Mouse (Mus musculus) megakaryocyte, embryonic 14.5 days (primary cell): ENCODE data around the gene 4930438A08Rik. TPM values are rescaled to one million over a fixed set of nuclear protein-coding genes. Genes with fewer than 3 reads are reported as not detected.

Experiments
- H3K27me3 ChIP-seq: replicated peaks from 2 replicates; pipeline ENCODE3; 2012; ENCODE audit warnings: inconsistent platforms
- H3K36me3 ChIP-seq: replicated peaks from 2 replicates; pipeline ENCODE3; 2012; ENCODE audit warnings: low read length, inconsistent platforms, mixed read lengths
- H3K4me1 ChIP-seq: 2 replicates; pipeline ENCODE4 v1.6.1; 2012; ENCODE audit warnings: inconsistent platforms
- H3K4me3 ChIP-seq: replicated peaks from 2 replicates; pipeline ENCODE3; 2012; ENCODE audit warnings: moderate library complexity, mild to moderate bottlenecking, inconsistent platforms
- H3K9me3 ChIP-seq: 2 replicates; pipeline ENCODE4 v1.6.1; 2012; ENCODE audit warnings: inconsistent platforms
- FLI1 ChIP-seq: IDR thresholded peaks from 2 replicates; pipeline ENCODE4 v1.6.1; 2012; ENCODE audit warnings: low read length, inconsistent platforms, mixed read lengths
- GATA1 ChIP-seq: IDR thresholded peaks from 3 replicates; pipeline ENCODE4 v1.6.1; 2012; ENCODE audit warnings: mixed read lengths, low read length, inconsistent platforms, borderline replicate concordance
- polyA plus RNA-seq: library from polyadenylated mRNA; stranded (reverse); fragments of >175 nt; gene quantifications from 2 replicates; pipeline ENCODE4 v1.2.3, GENCODE M21; 2012; ENCODE audit warnings: low replicate concordance; ENCODE audit not compliant: insufficient read depth

The 4930438A08Rik gene
- polyA plus RNA-seq, 1 experiment = 0.19 TPM

DNA sequence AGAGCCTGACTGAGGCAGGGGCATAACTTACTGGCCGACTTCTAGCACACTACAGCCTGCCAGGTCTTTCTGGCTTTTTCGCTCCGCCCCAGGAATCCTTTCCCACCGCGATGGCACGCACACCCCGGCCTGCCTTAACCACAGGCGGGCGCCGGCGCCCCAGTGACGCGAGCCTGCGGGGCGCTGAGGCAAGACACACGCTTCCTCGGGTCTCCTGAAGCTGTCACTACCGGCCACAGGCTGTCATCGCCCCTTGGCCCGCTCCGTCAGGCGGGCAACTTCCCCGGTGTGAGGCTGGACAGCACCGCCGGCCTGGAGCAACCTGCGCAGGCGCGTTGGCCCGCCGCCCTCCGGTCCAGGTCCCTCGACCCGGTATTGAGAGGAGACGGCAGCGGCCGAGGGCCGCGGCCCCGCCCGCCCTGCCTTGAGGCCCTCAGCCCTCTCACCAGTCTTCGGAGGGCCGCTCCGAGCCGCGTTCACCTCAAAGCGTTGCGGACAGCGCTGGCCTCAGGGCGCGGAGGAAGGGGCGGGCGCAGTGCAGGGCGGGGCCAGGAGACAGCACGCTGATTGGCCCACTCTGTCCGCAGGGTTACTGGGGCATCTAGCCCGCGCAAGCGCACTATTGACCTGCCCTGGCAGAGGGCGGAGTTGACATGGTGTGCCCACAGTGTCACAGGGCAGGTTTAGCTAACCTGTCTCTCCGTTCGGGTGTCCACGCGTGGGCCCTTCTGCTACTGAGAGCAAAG, 48.4 kb downstream of the 4930438A08Rik start:
- H3K4me1 ChIP-seq = peaks cover 58% of the 10 kb centered on the region

GRCm38 (mm10) chr11:58323570-58324340, 49.2 kb downstream of the 4930438A08Rik start:
- Histone ChIP-seq H3K4me1 (peaks cover 65% of the 10 kb centered on the region), H3K27me3 (no peaks in the 10 kb centered on the region), H3K4me3 (peak overlapping the region; percentile 93), H3K9me3 (no peaks in the 10 kb centered on the region), H3K36me3 (peaks cover 59% of the 10 kb centered on the region)
- TF ChIP-seq FLI1 (no peak), GATA1 (no peak)

More for the DNA sequence above, 48.4 kb downstream of the 4930438A08Rik start:
- Histone ChIP-seq H3K36me3 (peaks cover 61% of the 10 kb centered on the region), H3K9me3 (no peaks in the 10 kb centered on the region), H3K27me3 (no peaks in the 10 kb centered on the region), H3K4me3 (peak overlapping the region; percentile 93)
- TF ChIP-seq GATA1 (no peak), FLI1 (no peak)

DNA sequence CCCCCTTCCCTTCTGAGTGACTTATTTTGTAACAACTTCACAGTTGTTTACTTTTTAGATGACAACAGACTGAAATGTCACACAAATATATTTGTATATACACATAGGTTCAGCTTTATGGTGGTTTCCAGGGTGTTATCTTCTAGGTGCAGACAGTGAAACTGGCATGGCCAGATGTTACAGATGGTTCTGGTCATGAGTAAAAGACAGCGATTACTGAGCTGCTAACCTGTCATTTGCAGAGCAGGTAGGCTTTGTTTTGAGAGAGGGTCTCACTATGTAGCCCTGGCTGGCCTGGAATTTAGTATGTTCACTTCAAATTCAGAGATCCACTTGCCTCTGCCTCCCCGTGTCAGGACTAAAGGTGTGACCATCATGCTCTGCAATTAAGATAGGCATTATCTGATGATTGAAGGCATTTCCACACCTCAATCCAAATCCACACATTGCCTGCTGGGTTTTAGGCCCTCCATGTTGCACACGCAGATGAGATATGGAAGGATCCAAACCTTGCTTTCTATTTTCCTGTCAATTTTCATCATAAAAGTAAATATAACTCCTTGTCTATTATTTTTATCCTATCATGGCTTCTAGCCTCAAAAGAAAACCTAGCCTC, 50.1 kb downstream of the 4930438A08Rik start:
- H3K9me3 ChIP-seq = no peaks in the 10 kb centered on the region
- H3K36me3 ChIP-seq = peaks cover 49% of the 10 kb centered on the region
- H3K27me3 ChIP-seq = no peaks in the 10 kb centered on the region
- peaks cover 68% of the 10 kb centered on the region for H3K4me1 ChIP-seq
- no peak for TF ChIP-seq FLI1
- TF ChIP-seq GATA1 = no peak
- H3K4me3 ChIP-seq = no peak overlapping the region

DNA sequence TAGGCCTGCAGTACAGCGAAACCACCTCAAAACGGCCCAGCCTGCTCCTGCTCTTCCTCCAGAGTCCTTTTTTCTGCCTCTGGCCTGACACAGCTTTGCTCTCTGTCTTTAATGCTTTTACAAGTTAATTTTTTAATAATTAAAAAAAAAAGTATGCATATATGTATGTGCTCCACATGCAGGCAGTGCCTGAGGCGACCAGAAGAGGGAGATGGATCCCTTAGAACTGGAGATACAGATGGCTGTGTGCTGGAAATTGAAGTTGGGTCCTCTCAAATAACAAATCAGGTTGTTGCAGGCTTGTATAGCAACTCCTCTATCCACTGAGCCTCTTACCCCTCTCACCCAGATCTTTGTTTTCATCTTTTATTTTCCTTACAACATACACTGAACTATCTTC, 52.2 kb downstream of the 4930438A08Rik start:
- TF ChIP-seq FLI1 (no peak), GATA1 (no peak)
- Histone ChIP-seq H3K36me3 (peaks cover 34% of the 10 kb centered on the region), H3K4me3 (no peak overlapping the region), H3K9me3 (no peaks in the 10 kb centered on the region), H3K27me3 (no peaks in the 10 kb centered on the region), H3K4me1 (peaks cover 57% of the 10 kb centered on the region)

DNA sequence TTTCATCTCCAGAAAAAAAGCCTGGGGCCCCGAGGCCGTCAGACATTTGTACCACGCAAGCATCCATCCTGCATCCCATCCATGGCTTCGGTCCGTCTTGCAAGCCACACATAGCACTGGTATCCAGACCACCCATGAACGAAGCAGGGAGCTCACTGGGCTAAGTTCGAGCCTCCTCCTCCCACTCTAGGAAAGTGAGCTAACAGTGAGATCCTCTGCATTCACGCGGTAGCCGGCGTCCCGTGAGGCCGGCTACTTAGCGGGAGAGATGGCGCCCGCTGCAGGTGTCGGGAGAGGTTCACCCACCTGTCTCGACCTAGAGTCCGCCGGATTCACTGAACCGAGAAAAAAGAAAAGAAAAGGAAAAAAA, 55.3 kb downstream of the 4930438A08Rik start:
- H3K4me1 ChIP-seq = peaks cover 58% of the 10 kb centered on the region
- peaks cover 59% of the 10 kb centered on the region for H3K36me3 ChIP-seq
- TF ChIP-seq FLI1 = no peak
- TF ChIP-seq GATA1 = no peak
- no peaks in the 10 kb centered on the region for H3K27me3 ChIP-seq
- H3K9me3 ChIP-seq = no peaks in the 10 kb centered on the region
- H3K4me3 ChIP-seq = peak overlapping the region; percentile 99

DNA sequence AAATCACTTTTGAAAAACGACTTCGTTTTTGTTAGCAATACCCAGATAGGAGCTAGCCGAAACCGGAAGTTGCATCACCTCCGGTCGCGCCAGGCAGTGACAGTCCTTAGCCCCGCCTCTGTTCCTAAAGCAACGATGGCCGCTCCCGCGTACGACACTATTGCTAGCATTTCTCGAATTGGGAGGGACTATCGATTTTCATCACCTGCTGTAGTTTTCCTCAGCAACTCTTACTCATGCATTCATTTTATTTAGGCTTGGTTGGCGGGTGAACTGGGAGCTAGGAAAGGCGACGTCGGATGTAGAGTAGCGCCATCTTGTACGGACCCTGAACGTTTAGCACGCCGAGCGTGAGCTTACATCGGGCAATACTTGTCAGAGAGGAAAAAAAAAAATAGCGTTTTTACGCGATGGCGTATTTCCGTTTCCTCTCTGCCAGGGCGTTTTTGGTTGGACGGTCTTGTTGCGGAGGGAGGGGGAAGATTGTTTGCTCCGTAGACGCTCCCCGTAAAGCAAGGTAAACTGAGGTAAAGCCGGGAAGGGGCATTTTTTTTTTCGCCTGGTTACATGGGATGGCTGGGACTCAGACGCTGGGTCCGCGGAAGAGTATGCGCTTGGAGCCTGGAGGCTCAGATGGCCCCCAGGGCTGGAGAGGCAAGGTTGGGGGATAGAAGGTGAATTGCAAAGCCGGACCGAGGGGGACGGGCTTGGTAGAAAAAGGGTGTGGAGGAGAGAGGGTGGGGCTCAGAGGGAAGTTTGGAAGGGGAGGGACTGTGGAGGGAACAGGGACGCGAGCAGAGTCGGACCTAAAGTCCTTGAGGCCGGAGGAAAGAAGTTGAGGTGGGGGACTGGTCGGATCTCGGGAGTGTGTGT, 55.9 kb downstream of the 4930438A08Rik start, which contains the start of the genes Zfp672 and Sh3bp5l:
Gene Zfp672, minus strand, starts transcription at position 64 of the 873 bp plus-strand sequence.
Gene Sh3bp5l, plus strand, starts transcription at position 449 of the 873 bp plus-strand sequence.
- H3K4me3 ChIP-seq = peak within 1 kb of the TSS; percentile 99
- H3K9me3 ChIP-seq = no peaks in the 10 kb centered on the region
- TF ChIP-seq FLI1 = no peak
- no peak for TF ChIP-seq GATA1
- H3K36me3 ChIP-seq = peaks cover 59% of the 10 kb centered on the region
- peaks cover 58% of the 10 kb centered on the region for H3K4me1 ChIP-seq
- H3K27me3 ChIP-seq = no peaks in the 10 kb centered on the region

DNA sequence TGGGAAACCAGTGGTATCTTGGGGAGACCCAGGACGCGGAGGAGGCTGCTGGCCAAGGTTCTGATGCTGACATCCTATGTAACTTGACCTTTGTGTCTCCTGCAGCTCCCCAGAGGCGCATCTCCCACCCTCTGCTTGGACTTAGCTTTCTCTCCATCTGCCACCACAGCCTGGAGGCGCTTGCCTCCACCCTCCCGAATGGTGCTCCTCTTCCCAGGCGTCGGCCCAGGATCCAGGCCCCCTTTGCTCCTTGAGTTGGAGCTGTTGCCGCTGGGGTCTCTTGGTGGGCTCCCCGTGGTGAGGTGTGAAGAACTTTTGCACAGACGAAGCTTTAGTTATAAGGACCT, 56.5 kb downstream of the 4930438A08Rik start:
- peaks cover 58% of the 10 kb centered on the region for H3K4me1 ChIP-seq
- H3K4me3 ChIP-seq = peak overlapping the region; percentile 99
- peaks cover 63% of the 10 kb centered on the region for H3K36me3 ChIP-seq
- no peak for TF ChIP-seq GATA1
- no peak for TF ChIP-seq FLI1
- no peaks in the 10 kb centered on the region for H3K9me3 ChIP-seq
- H3K27me3 ChIP-seq = no peaks in the 10 kb centered on the region

DNA sequence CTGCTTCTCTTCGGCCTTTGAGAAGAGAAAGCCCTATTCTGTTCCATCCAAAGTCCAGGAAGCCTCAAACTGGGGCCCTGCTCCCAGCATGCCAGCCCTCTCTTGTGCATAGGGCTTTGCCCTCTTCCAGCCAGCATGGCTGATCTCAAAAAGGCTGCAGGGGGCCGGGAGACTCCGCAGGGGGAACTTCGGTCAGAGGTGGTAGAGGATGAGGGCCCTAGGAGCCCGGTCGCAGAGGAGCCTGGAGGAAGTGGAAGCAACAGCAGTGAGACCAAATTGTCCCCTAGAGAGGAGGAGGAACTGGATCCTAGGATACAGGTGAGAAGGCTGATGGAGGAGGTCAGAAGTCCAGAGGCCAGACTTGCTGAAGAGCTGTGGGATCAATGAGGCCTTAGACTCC, 56.9 kb downstream of the 4930438A08Rik start:
- Histone ChIP-seq H3K4me3 (peak overlapping the region; percentile 99), H3K9me3 (no peaks in the 10 kb centered on the region), H3K4me1 (peaks cover 58% of the 10 kb centered on the region), H3K36me3 (peaks cover 64% of the 10 kb centered on the region), H3K27me3 (no peaks in the 10 kb centered on the region)
- TF ChIP-seq FLI1 = no peak
- no peak for TF ChIP-seq GATA1

- Histone ChIP-seq H3K4me3 (no peak overlapping the region), H3K36me3 (peaks cover 74% of the 10 kb centered on the region), H3K4me1 (peaks cover 36% of the 10 kb centered on the region), H3K27me3 (no peaks in the 10 kb centered on the region), H3K9me3 (no peaks in the 10 kb centered on the region)
- TF ChIP-seq GATA1 (no peak), FLI1 (no peak)
Measured at GRCm38 (mm10) chr11:58334746-58335145, 60.1 kb downstream of the 4930438A08Rik start.

Other genes starting within 250 kb of the 4930438A08Rik start
- gene Gm12248, start 181.7 kb upstream of the 4930438A08Rik start, polyA plus RNA-seq = not detected in 2 replicates
- 1.1 and 3.5 TPM in 2 replicates for gene Cnot8, start 170.6 kb upstream of the 4930438A08Rik start, polyA plus RNA-seq
- gene Gemin5, start 106.3 kb upstream of the 4930438A08Rik start, polyA plus RNA-seq = 1.3 and 2.7 TPM in 2 replicates
- 13.3 and 15.7 TPM in 2 replicates for gene Mrpl22, start 103.1 kb upstream of the 4930438A08Rik start, polyA plus RNA-seq
- gene Igtp, start 75.2 kb upstream of the 4930438A08Rik start, polyA plus RNA-seq = 15.1 and 23.5 TPM in 2 replicates
- 0.48 and 2.1 TPM in 2 replicates for gene Irgm2, start 75.2 kb upstream of the 4930438A08Rik start, polyA plus RNA-seq
- gene Zfp692, start 32.3 kb downstream of the 4930438A08Rik start, polyA plus RNA-seq = 7.7 and 14.6 TPM in 2 replicates
- gene Zfp672, start 55.5 kb downstream of the 4930438A08Rik start, polyA plus RNA-seq = 11.6 and 18.5 TPM in 2 replicates
- gene Sh3bp5l, start 55.9 kb downstream of the 4930438A08Rik start, polyA plus RNA-seq = 2.9 and 15.9 TPM in 2 replicates
- gene Lypd8, start 104.2 kb downstream of the 4930438A08Rik start, polyA plus RNA-seq = not detected in 2 replicates
- not detected in 2 replicates for gene 1810065E05Rik, start 146.3 kb downstream of the 4930438A08Rik start, polyA plus RNA-seq
- gene Gm12253, start 157.8 kb downstream of the 4930438A08Rik start, polyA plus RNA-seq = not detected in 2 replicates
- gene Lypd9, start 178.1 kb downstream of the 4930438A08Rik start, polyA plus RNA-seq = not detected in 2 replicates
- gene Olfr30, start 187.5 kb downstream of the 4930438A08Rik start, polyA plus RNA-seq = not detected in 2 replicates
- not detected in 2 replicates for gene Olfr332, start 217.8 kb downstream of the 4930438A08Rik start, polyA plus RNA-seq
- gene Olfr331, start 227.8 kb downstream of the 4930438A08Rik start, polyA plus RNA-seq = not detected in 2 replicates